Mouse (Mus musculus): ENCODE data around the gene Fndc8. TPM values are rescaled to one million over a fixed set of nuclear protein-coding genes. Genes with fewer than 3 reads are reported as not detected.

Fndc8 gene
- polyA plus RNA-seq, 1 experiment: 0.08 TPM

- TF ChIP-seq MAX (IDR thresholded peaks at IDR 0.05) (no peak), CTCF (IDR thresholded peaks at IDR 0.05; ENCODE audit: control insufficient read depth, insufficient read depth, insufficient read length) (no peak), MYOD1 (IDR thresholded peaks at IDR 0.05; ENCODE audit: control insufficient read depth, insufficient read length, low read depth) (no peak), MYOG (IDR thresholded peaks at IDR 0.05; ENCODE audit: control insufficient read depth, extremely low read depth, insufficient read length) (no peak), CEBPB (IDR thresholded peaks at IDR 0.05; ENCODE audit: low read depth) (no peak), USF1 (IDR thresholded peaks at IDR 0.05; ENCODE audit: low read depth) (no peak), FOSL1 (IDR thresholded peaks at IDR 0.05; ENCODE audit: insufficient read depth, low read length, poor library complexity, severe bottlenecking) (no peak)
- Histone ChIP-seq H3K79me2 (ENCODE audit: control insufficient read depth, insufficient read depth) (no peaks in the 10 kb centered on the region), H3K79me3 (ENCODE audit: low read depth) (no peaks in the 10 kb centered on the region), H3K4me3 (ENCODE audit: insufficient read depth, poor library complexity, severe bottlenecking) (no peak overlapping the region), H3ac (ENCODE audit: control insufficient read depth, insufficient read length, low read depth) (no peak overlapping the region), H3K27me3 (ENCODE audit: control insufficient read depth, insufficient read depth, insufficient read length) (no peaks in the 10 kb centered on the region), H3K36me3 (ENCODE audit: control insufficient read depth, insufficient read depth) (no peaks in the 10 kb centered on the region)
Observed at GRCm38 (mm10) chr11:82855327-82855973, 36.5 kb upstream of the Fndc8 start.

- Histone ChIP-seq H3K27me3 (ENCODE audit: control insufficient read depth, insufficient read depth, insufficient read length) (no peaks in the 10 kb centered on the region), H3K79me2 (ENCODE audit: control insufficient read depth, insufficient read depth) (no peaks in the 10 kb centered on the region), H3K79me3 (ENCODE audit: low read depth) (no peaks in the 10 kb centered on the region), H3K36me3 (ENCODE audit: control insufficient read depth, insufficient read depth) (no peaks in the 10 kb centered on the region), H3K4me3 (ENCODE audit: insufficient read depth, poor library complexity, severe bottlenecking) (no peak overlapping the region), H3ac (ENCODE audit: control insufficient read depth, insufficient read length, low read depth) (no peak overlapping the region)
- TF ChIP-seq CTCF (IDR thresholded peaks at IDR 0.05; ENCODE audit: control insufficient read depth, insufficient read depth, insufficient read length) (no peak), MYOG (IDR thresholded peaks at IDR 0.05; ENCODE audit: control insufficient read depth, extremely low read depth, insufficient read length) (no peak), USF1 (IDR thresholded peaks at IDR 0.05; ENCODE audit: low read depth) (no peak), FOSL1 (IDR thresholded peaks at IDR 0.05; ENCODE audit: insufficient read depth, low read length, poor library complexity, severe bottlenecking) (no peak), MYOD1 (IDR thresholded peaks at IDR 0.05; ENCODE audit: control insufficient read depth, insufficient read length, low read depth) (no peak), MAX (IDR thresholded peaks at IDR 0.05) (no peak), CEBPB (IDR thresholded peaks at IDR 0.05; ENCODE audit: low read depth) (no peak)
Observed at GRCm38 (mm10) chr11:82856032-82856431, 35.9 kb upstream of the Fndc8 start.

- Histone ChIP-seq H3K4me3 (ENCODE audit: insufficient read depth, poor library complexity, severe bottlenecking) (no peak overlapping the region), H3K36me3 (ENCODE audit: control insufficient read depth, insufficient read depth) (no peaks in the 10 kb centered on the region), H3K79me2 (ENCODE audit: control insufficient read depth, insufficient read depth) (no peaks in the 10 kb centered on the region), H3K27me3 (ENCODE audit: control insufficient read depth, insufficient read depth, insufficient read length) (no peaks in the 10 kb centered on the region), H3K79me3 (ENCODE audit: low read depth) (no peaks in the 10 kb centered on the region), H3ac (ENCODE audit: control insufficient read depth, insufficient read length, low read depth) (no peak overlapping the region)
- TF ChIP-seq MYOD1 (IDR thresholded peaks at IDR 0.05; ENCODE audit: control insufficient read depth, insufficient read length, low read depth) (no peak), CTCF (IDR thresholded peaks at IDR 0.05; ENCODE audit: control insufficient read depth, insufficient read depth, insufficient read length) (no peak), CEBPB (IDR thresholded peaks at IDR 0.05; ENCODE audit: low read depth) (no peak), MYOG (IDR thresholded peaks at IDR 0.05; ENCODE audit: control insufficient read depth, extremely low read depth, insufficient read length) (no peak), MAX (IDR thresholded peaks at IDR 0.05) (no peak), FOSL1 (IDR thresholded peaks at IDR 0.05; ENCODE audit: insufficient read depth, low read length, poor library complexity, severe bottlenecking) (no peak), USF1 (IDR thresholded peaks at IDR 0.05; ENCODE audit: low read depth) (no peak)
Observed at GRCm38 (mm10) chr11:82857307-82857848, 34.5 kb upstream of the Fndc8 start.

GRCm38 (mm10) chr11:82860759-82861158 is 31.2 kb upstream of the Fndc8 start:
- no peaks in the 10 kb centered on the region for H3K27me3 ChIP-seq (ENCODE audit: control insufficient read depth, insufficient read depth, insufficient read length)
- H3K36me3 ChIP-seq (ENCODE audit: control insufficient read depth, insufficient read depth): no peaks in the 10 kb centered on the region
- no peaks in the 10 kb centered on the region for H3K79me3 ChIP-seq (ENCODE audit: low read depth)
- no peak overlapping the region for H3ac ChIP-seq (ENCODE audit: control insufficient read depth, insufficient read length, low read depth)
- H3K79me2 ChIP-seq (ENCODE audit: control insufficient read depth, insufficient read depth): no peaks in the 10 kb centered on the region
- TF ChIP-seq MYOD1 (IDR thresholded peaks at IDR 0.05; ENCODE audit: control insufficient read depth, insufficient read length, low read depth): no peak
- TF ChIP-seq MAX (IDR thresholded peaks at IDR 0.05): no peak
- no peak for TF ChIP-seq CEBPB (IDR thresholded peaks at IDR 0.05; ENCODE audit: low read depth)
- TF ChIP-seq CTCF (IDR thresholded peaks at IDR 0.05; ENCODE audit: control insufficient read depth, insufficient read depth, insufficient read length): no peak
- no peak for TF ChIP-seq USF1 (IDR thresholded peaks at IDR 0.05; ENCODE audit: low read depth)
- no peak for TF ChIP-seq MYOG (IDR thresholded peaks at IDR 0.05; ENCODE audit: control insufficient read depth, extremely low read depth, insufficient read length)
- no peak for TF ChIP-seq FOSL1 (IDR thresholded peaks at IDR 0.05; ENCODE audit: insufficient read depth, low read length, poor library complexity, severe bottlenecking)
- H3K4me3 ChIP-seq (ENCODE audit: insufficient read depth, poor library complexity, severe bottlenecking): no peak overlapping the region

- Histone ChIP-seq H3K79me2 (ENCODE audit: control insufficient read depth, insufficient read depth) (no peaks in the 10 kb centered on the region), H3K79me3 (ENCODE audit: low read depth) (no peaks in the 10 kb centered on the region), H3K36me3 (ENCODE audit: control insufficient read depth, insufficient read depth) (no peaks in the 10 kb centered on the region), H3K4me3 (ENCODE audit: insufficient read depth, poor library complexity, severe bottlenecking) (no peak overlapping the region), H3K27me3 (ENCODE audit: control insufficient read depth, insufficient read depth, insufficient read length) (no peaks in the 10 kb centered on the region), H3ac (ENCODE audit: control insufficient read depth, insufficient read length, low read depth) (no peak overlapping the region)
- TF ChIP-seq MYOG (IDR thresholded peaks at IDR 0.05; ENCODE audit: control insufficient read depth, extremely low read depth, insufficient read length) (no peak), MYOD1 (IDR thresholded peaks at IDR 0.05; ENCODE audit: control insufficient read depth, insufficient read length, low read depth) (no peak), FOSL1 (IDR thresholded peaks at IDR 0.05; ENCODE audit: insufficient read depth, low read length, poor library complexity, severe bottlenecking) (no peak), CEBPB (IDR thresholded peaks at IDR 0.05; ENCODE audit: low read depth) (no peak), USF1 (IDR thresholded peaks at IDR 0.05; ENCODE audit: low read depth) (no peak), CTCF (IDR thresholded peaks at IDR 0.05; ENCODE audit: control insufficient read depth, insufficient read depth, insufficient read length) (no peak), MAX (IDR thresholded peaks at IDR 0.05) (no peak)
Observed at GRCm38 (mm10) chr11:82861558-82861957, 30.4 kb upstream of the Fndc8 start.

All from C2C12 (cell line).